Mouse (Mus musculus) intestine, embryonic 16.5 days (tissue): ENCODE measurements around the gene Prf1. TPM values are rescaled to one million over a fixed set of nuclear protein-coding genes. Genes with fewer than 3 reads are reported as not detected.
A peak's percentile ranks its signal among the peaks of the same experiment; 100 is the strongest.

Experiments used
- ATAC-seq: fragments of 200-750 bp; cut with Nextera tagmentation; 2 replicates; pipeline ENCODE4 v1.8.0; 2017; ENCODE audit warnings: moderate TSS enrichment, moderate library complexity
- H3K27ac ChIP-seq: fragments of 300-500 bp; sonication (generic); 2 replicates; pipeline ENCODE4 v1.5.1; 2014; ENCODE audit warnings: mild to moderate bottlenecking, low read length
- H3K27me3 ChIP-seq: fragments of 300-500 bp; sonication (generic); replicated peaks from 2 replicates; pipeline ENCODE4 v1.6.1; 2014; ENCODE audit warnings: low read length, control low read depth, mixed read lengths; ENCODE audit not compliant: control insufficient read depth, insufficient read depth
- H3K36me3 ChIP-seq: fragments of 300-500 bp; sonication (generic); 2 replicates; pipeline ENCODE4 v1.6.1; 2014; ENCODE audit warnings: low read length, control low read depth; ENCODE audit not compliant: control insufficient read depth, insufficient read depth
- H3K4me1 ChIP-seq: fragments of 300-500 bp; sonication (generic); 2 replicates; pipeline ENCODE4 v1.6.1; 2014; ENCODE audit warnings: low read length, control low read depth, mixed read lengths; ENCODE audit not compliant: control insufficient read depth, insufficient read depth
- H3K4me2 ChIP-seq: fragments of 300-500 bp; sonication (generic); 2 replicates; pipeline ENCODE4 v1.6.1; 2014; ENCODE audit warnings: low read depth, low read length, control low read depth
- H3K4me3 ChIP-seq: fragments of 300-500 bp; sonication (generic); 2 replicates; pipeline ENCODE4 v1.5.1; 2014; ENCODE audit warnings: mild to moderate bottlenecking, low read length
- H3K9ac ChIP-seq: fragments of 300-500 bp; sonication (generic); 2 replicates; pipeline ENCODE4 v1.6.1; 2014; ENCODE audit warnings: low read depth, low read length
- H3K9me3 ChIP-seq: fragments of 300-500 bp; sonication (generic); 2 replicates; pipeline ENCODE4 v1.6.1; 2016; ENCODE audit warnings: low read length, control low read depth; ENCODE audit not compliant: control insufficient read depth
- WGBS: fragments of 180-500 bp; shearing (Covaris S2); extraction: QIAGEN DNeasy Blood & Tissue Kit; methylation state at CpG from one replicate; pipeline ENCODE4 v1.1.7; 2014; 5-methylcytosine and 5-hydroxymethylcytosine counted together
- polyA plus RNA-seq: library from polyadenylated mRNA; unstranded; fragments of >200 nt; fragmentation: Nextera tagmentation; extraction: Ambion mirVana; gene quantifications from 2 replicates; pipeline ENCODE4 v1.2.1, GENCODE M21; 2015

Prf1 gene
- polyA plus RNA-seq, 1 experiment from 2014 or later: 0.06 TPM

- Histone ChIP-seq H3K36me3 (no peaks in the 10 kb centered on the region), H3K9ac (no peak overlapping the region), H3K4me1 (0 out of 2 replicates have a peak, but pooled peaks cover 7% of the 10 kb centered on the region), H3K27me3 (no peaks in the 10 kb centered on the region), H3K4me3 (no peak overlapping the region), H3K4me2 (no peak overlapping the region), H3K27ac (no peak overlapping the region), H3K9me3 (no peaks in the 10 kb centered on the region)
- WGBS: 74% methylated on average over 5 of the region's 5 CpGs
- no peak for ATAC-seq
These were observed 16.5 kb upstream of the Prf1 start for GRCm38 (mm10) chr10:61281115-61281514.

- Histone ChIP-seq H3K4me1 (0 out of 2 replicates have a peak, but pooled peaks cover 4% of the 10 kb centered on the region), H3K4me3 (no peak overlapping the region), H3K36me3 (no peaks in the 10 kb centered on the region), H3K9me3 (no peaks in the 10 kb centered on the region), H3K27me3 (no peaks in the 10 kb centered on the region), H3K27ac (no peak overlapping the region), H3K9ac (no peak overlapping the region), H3K4me2 (no peak overlapping the region)
- WGBS: 90% methylated on average over 4 of the region's 4 CpGs
- ATAC-seq: no peak
These were observed 13.3 kb upstream of the Prf1 start for GRCm38 (mm10) chr10:61284309-61284708.

GRCm38 (mm10) chr10:61285271-61285670, 12.4 kb upstream of the Prf1 start:
- 61% methylated on average over 11 of the region's 11 CpGs for WGBS

DNA sequence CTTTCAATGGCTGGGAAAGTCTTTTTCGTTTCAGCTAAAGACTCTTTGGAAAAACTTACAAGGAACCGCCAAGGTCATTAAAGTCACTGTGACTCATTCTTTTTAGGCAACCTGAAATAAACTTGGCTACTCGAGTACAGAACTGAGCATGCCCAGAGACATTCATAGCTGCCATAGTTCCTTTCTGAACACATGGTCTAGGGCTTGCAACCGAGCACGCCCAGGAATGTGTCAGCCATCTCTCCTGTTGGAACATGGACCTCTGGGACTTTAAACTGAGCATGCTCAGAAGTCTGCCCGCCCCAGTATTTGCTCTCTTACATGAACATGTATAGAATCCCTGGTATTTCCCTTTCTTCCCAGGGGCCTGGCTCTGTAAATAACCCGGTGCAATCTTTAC, 11.4 kb upstream of the Prf1 start:
- no peak overlapping the region for H3K9ac ChIP-seq
- H3K36me3 ChIP-seq: no peaks in the 10 kb centered on the region
- no peaks in the 10 kb centered on the region for H3K9me3 ChIP-seq
- ATAC-seq: no peak
- no peaks in the 10 kb centered on the region for H3K27me3 ChIP-seq
- 55% methylated on average over 7 of the region's 7 CpGs for WGBS
- H3K4me3 ChIP-seq: no peak overlapping the region
- no peak overlapping the region for H3K4me2 ChIP-seq
- 0 out of 2 replicates have a peak, but pooled peaks cover 4% of the 10 kb centered on the region for H3K4me1 ChIP-seq
- H3K27ac ChIP-seq: no peak overlapping the region

More at GRCm38 (mm10) chr10:61285271-61285670, 12.4 kb upstream of the Prf1 start:
- ATAC-seq: peak; percentile 59
- H3K4me3 ChIP-seq: no peak overlapping the region
- H3K9me3 ChIP-seq: no peaks in the 10 kb centered on the region
- H3K27me3 ChIP-seq: no peaks in the 10 kb centered on the region
- H3K4me2 ChIP-seq: no peak overlapping the region
- no peak overlapping the region for H3K9ac ChIP-seq
- H3K36me3 ChIP-seq: no peaks in the 10 kb centered on the region
- 0 out of 2 replicates have a peak, but pooled peaks cover 4% of the 10 kb centered on the region for H3K4me1 ChIP-seq
- 0 out of 2 replicates have a peak overlapping the region, but pooled peaks have one; percentile 14 for H3K27ac ChIP-seq

- Histone ChIP-seq H3K27ac (no peak overlapping the region), H3K4me1 (0 out of 2 replicates have a peak, but pooled peaks cover 2% of the 10 kb centered on the region), H3K4me2 (no peak overlapping the region), H3K4me3 (no peak overlapping the region), H3K27me3 (no peaks in the 10 kb centered on the region), H3K9me3 (no peaks in the 10 kb centered on the region), H3K36me3 (no peaks in the 10 kb centered on the region), H3K9ac (no peak overlapping the region)
- 75% methylated on average over 2 of the region's 2 CpGs for WGBS
- no peak for ATAC-seq
These were observed 7.6 kb upstream of the Prf1 start for GRCm38 (mm10) chr10:61290016-61290415.

GRCm38 (mm10) chr10:61290479-61290878, 7.2 kb upstream of the Prf1 start:
- Histone ChIP-seq H3K4me1 (no peaks in the 10 kb centered on the region), H3K4me2 (no peak overlapping the region), H3K9ac (no peak overlapping the region), H3K36me3 (no peaks in the 10 kb centered on the region), H3K9me3 (no peaks in the 10 kb centered on the region), H3K27me3 (no peaks in the 10 kb centered on the region), H3K27ac (no peak overlapping the region), H3K4me3 (no peak overlapping the region)
- 71% methylated on average over 2 of the region's 2 CpGs for WGBS
- no peak for ATAC-seq

GRCm38 (mm10) chr10:61294242-61294641, 3.4 kb upstream of the Prf1 start:
- Histone ChIP-seq H3K27me3 (no peaks in the 10 kb centered on the region), H3K4me1 (no peaks in the 10 kb centered on the region), H3K9ac (no peak overlapping the region), H3K4me3 (no peak overlapping the region), H3K4me2 (no peak overlapping the region), H3K36me3 (no peaks in the 10 kb centered on the region), H3K27ac (no peak overlapping the region), H3K9me3 (no peaks in the 10 kb centered on the region)
- 73% methylated on average over 8 of the region's 8 CpGs for WGBS
- ATAC-seq: no peak

DNA sequence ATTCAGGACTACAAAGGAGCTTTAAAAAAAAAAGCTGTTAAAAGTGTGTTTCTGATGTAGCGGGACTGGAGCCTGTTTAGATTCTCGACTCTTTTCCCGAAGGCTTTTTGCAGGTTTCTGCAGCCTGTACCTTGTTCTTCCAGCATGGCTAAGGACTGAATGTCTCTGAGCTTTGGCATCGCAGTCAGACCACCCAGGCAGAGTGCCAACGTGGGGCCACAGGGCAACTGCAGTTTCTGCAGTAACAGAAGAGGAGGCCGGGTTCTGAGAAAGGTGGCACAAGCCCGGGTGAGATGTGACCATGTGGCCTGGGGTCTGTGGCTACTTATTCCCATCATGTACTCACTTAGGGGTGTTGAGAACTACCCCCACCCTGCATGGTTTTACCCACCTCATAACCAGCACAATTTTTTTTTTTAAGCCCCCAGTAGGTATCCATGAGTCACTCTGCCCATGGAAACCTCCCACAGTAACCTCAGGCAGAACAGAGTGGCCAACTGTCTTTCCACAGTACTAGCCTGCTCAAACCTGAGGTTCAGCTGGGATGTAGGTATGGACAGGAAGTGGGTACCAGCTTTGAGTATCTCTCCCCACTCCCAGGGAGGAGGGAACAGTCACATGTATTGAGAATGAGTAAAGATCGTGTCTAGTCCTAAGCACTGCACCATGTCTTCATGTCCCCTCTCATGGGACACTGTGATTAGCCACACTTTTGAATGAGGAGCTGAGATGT, 754 bp upstream of the Prf1 start:
- 76% methylated on average over 8 of the region's 8 CpGs for WGBS
- H3K4me2 ChIP-seq: no peak overlapping the region
- H3K9ac ChIP-seq: no peak overlapping the region
- H3K27ac ChIP-seq: no peak overlapping the region
- no peaks in the 10 kb centered on the region for H3K27me3 ChIP-seq
- no peaks in the 10 kb centered on the region for H3K9me3 ChIP-seq
- H3K4me3 ChIP-seq: no peak overlapping the region
- H3K36me3 ChIP-seq: no peaks in the 10 kb centered on the region
- H3K4me1 ChIP-seq: no peaks in the 10 kb centered on the region
- ATAC-seq: no peak

- no peaks in the 10 kb centered on the region for H3K9me3 ChIP-seq
- no peaks in the 10 kb centered on the region for H3K36me3 ChIP-seq
- H3K4me1 ChIP-seq: no peaks in the 10 kb centered on the region
- H3K4me2 ChIP-seq: no peak overlapping the region
- H3K9ac ChIP-seq: no peak overlapping the region
- ATAC-seq: no peak
- no peak overlapping the region for H3K27ac ChIP-seq
- H3K4me3 ChIP-seq: no peak overlapping the region
- no peaks in the 10 kb centered on the region for H3K27me3 ChIP-seq
- 60% methylated on average over 3 of the region's 3 CpGs for WGBS
These were observed 3.4 kb downstream of the Prf1 start for GRCm38 (mm10) chr10:61300996-61301395.
